Mouse (Mus musculus) kidney, embryonic 14.5 days (tissue): ENCODE measurements around the gene Npm3. TPM values are rescaled to one million over a fixed set of nuclear protein-coding genes. Genes with fewer than 3 reads are reported as not detected.

ENCODE experiments used
- ATAC-seq: fragments of 200-750 bp; cut with Nextera tagmentation; 2 replicates; pipeline ENCODE4 v1.8.0; 2017; ENCODE audit warnings: moderate number of reproducible peaks, mild to moderate bottlenecking, moderate TSS enrichment, moderate library complexity; ENCODE audit not compliant: low FRiP score, low TSS enrichment
- H3K27ac ChIP-seq: fragments of 300-500 bp; sonication (generic); 2 replicates; pipeline ENCODE4 v1.5.1; 2014; ENCODE audit warnings: low read depth, mild to moderate bottlenecking, low read length, moderate library complexity, mixed read lengths
- H3K27me3 ChIP-seq: fragments of 300-500 bp; sonication (generic); 2 replicates; pipeline ENCODE4 v1.6.1; 2014; ENCODE audit warnings: mild to moderate bottlenecking, low read length; ENCODE audit not compliant: control insufficient read depth, insufficient read depth
- H3K36me3 ChIP-seq: fragments of 300-500 bp; sonication (generic); 2 replicates; pipeline ENCODE4 v1.6.1; 2014; ENCODE audit warnings: low read length, mixed read lengths; ENCODE audit not compliant: control insufficient read depth, insufficient read depth
- H3K4me1 ChIP-seq: fragments of 300-500 bp; sonication (generic); 2 replicates; pipeline ENCODE4 v1.6.1; 2014; ENCODE audit warnings: low read length, mixed read lengths; ENCODE audit not compliant: control insufficient read depth, insufficient read depth
- H3K4me2 ChIP-seq: fragments of 300-500 bp; sonication (generic); replicated peaks from 2 replicates; pipeline ENCODE4 v1.6.1; 2014; ENCODE audit warnings: low read depth, mild to moderate bottlenecking, low read length
- H3K4me3 ChIP-seq: fragments of 300-500 bp; sonication (generic); 2 replicates; pipeline ENCODE4 v1.5.1; 2014; ENCODE audit warnings: mild to moderate bottlenecking, low read length
- H3K9ac ChIP-seq: fragments of 300-500 bp; sonication (generic); 2 replicates; pipeline ENCODE4 v1.6.1; 2014; ENCODE audit warnings: low read depth, mild to moderate bottlenecking, low read length, moderate library complexity
- H3K9me3 ChIP-seq: fragments of 300-500 bp; sonication (generic); 2 replicates; pipeline ENCODE4 v1.6.1; 2016; ENCODE audit warnings: low read length; ENCODE audit not compliant: control insufficient read depth
- WGBS: fragments of 180-500 bp; shearing (Covaris S2); extraction: QIAGEN DNeasy Blood & Tissue Kit; methylation state at CpG from one replicate; pipeline ENCODE4 v1.1.7; 2014; 5-methylcytosine and 5-hydroxymethylcytosine counted together
- polyA plus RNA-seq: library from polyadenylated mRNA; unstranded; fragments of >200 nt; fragmentation: Nextera tagmentation; extraction: Ambion mirVana; gene quantifications from 2 replicates; pipeline ENCODE4 v1.2.1, GENCODE M21; 2014

Npm3 gene
- 21.4 and 111 TPM in 2 replicates for polyA plus RNA-seq

DNA sequence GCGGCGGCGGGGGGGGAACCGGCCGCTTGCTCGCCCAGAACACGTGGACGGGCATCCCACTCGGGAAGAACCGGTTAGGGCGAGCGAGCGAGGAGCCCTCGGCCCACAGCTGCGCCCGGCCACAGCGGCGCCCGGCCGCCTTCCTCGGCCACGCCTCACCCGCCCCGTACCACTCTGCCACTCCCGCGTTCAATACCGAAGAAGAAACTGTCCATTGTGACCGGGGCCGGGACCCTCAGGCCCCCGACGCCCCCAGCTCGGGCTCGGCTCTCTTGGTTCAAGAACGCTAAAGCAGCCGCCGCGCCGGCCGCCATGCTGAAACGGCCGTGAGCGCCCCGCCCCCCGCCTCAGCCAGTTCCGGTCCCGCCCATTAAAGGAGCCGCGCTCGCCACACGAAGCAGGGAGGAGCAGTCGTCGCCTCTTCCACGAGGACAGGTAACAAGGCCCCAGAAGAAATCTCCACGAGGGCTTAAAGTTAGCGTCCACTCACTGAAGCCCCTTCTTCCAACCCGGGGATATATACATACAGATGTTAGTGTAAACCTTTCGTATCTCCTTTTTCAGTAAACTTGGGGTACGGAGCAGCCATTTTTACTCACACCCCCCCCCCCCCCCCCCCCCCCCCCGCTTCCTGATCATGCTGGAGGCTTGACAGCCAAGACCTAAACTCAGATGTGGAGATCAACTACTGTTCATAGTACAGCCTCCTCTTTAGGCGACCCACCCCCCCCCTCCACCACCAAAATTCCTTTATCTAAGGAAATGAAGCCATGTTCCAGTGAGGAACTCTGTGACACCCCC is at the start of gene Npm3:
Gene Npm3, minus strand, starts transcription at position 349 of the 801 bp plus-strand sequence.
- H3K4me2 ChIP-seq = peak within 1 kb of the TSS; percentile 92
- peak within 1 kb of the TSS; percentile 87 for H3K4me3 ChIP-seq
- H3K36me3 ChIP-seq = peaks cover 27% of the 10 kb centered on the region
- under 1% methylated on average over 55 of the region's 60 CpGs for WGBS
- ATAC-seq = peak; percentile 65
- H3K9ac ChIP-seq = peak within 1 kb of the TSS; percentile 90
- H3K27ac ChIP-seq = no peak within 1 kb of the TSS
- H3K4me1 ChIP-seq = peaks cover 24% of the 10 kb centered on the region; the same call in 1 of the 2 replicates
- peaks cover 13% of the 10 kb centered on the region for H3K27me3 ChIP-seq
- no peaks in the 10 kb centered on the region for H3K9me3 ChIP-seq

DNA sequence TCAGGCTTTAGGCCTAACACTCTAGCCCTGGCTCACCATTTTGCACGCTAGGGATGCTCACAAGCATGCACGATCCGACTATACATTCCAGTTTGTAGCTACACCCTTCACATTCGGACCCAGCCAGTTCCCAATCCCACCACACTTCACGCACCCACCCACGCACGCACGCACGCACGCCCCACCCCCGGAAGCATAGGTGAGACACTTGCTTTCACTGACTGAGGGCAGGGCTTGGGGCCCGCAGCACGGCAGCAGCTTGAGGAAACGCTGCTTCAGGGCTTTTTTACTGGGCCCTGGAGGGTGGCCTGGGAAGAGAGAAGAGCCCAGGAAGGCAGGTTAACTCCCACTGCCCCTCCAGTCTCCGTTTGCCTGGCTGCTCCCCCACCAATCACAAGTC is 47.5 kb upstream of the Npm3 start:
- H3K27me3 ChIP-seq = no peaks in the 10 kb centered on the region
- no peak overlapping the region for H3K9ac ChIP-seq
- 59% methylated on average over 15 of the region's 15 CpGs for WGBS
- H3K4me2 ChIP-seq = no peak overlapping the region
- H3K9me3 ChIP-seq = no peaks in the 10 kb centered on the region
- H3K4me1 ChIP-seq = peaks cover 7% of the 10 kb centered on the region; the same call in 1 of the 2 replicates
- no peaks in the 10 kb centered on the region for H3K36me3 ChIP-seq
- no peak overlapping the region for H3K4me3 ChIP-seq
- ATAC-seq = no peak
- no peak overlapping the region for H3K27ac ChIP-seq

GRCm38 (mm10) chr19:45796061-45796556 is 46.7 kb upstream of the Npm3 start:
- Histone ChIP-seq H3K9me3 (no peaks in the 10 kb centered on the region), H3K36me3 (no peaks in the 10 kb centered on the region), H3K27ac (no peak overlapping the region), H3K4me1 (peaks cover 7% of the 10 kb centered on the region; the same call in 1 of the 2 replicates), H3K27me3 (no peaks in the 10 kb centered on the region), H3K4me2 (peak overlapping the region; percentile 37), H3K4me3 (peak overlapping the region; percentile 19), H3K9ac (no peak overlapping the region)
- 9% methylated on average over 15 of the region's 15 CpGs for WGBS
- ATAC-seq = peak; percentile 58

GRCm38 (mm10) chr19:45795406-45795944 is 46.1 kb upstream of the Npm3 start:
- Histone ChIP-seq H3K27ac (no peak overlapping the region), H3K9ac (no peak overlapping the region), H3K27me3 (no peaks in the 10 kb centered on the region), H3K36me3 (no peaks in the 10 kb centered on the region), H3K4me2 (peak overlapping the region; percentile 37), H3K4me1 (peaks cover 7% of the 10 kb centered on the region; the same call in 1 of the 2 replicates), H3K9me3 (no peaks in the 10 kb centered on the region), H3K4me3 (peak overlapping the region; percentile 19; the same call in 1 of the 2 replicates)
- 32% methylated on average over 15 of the region's 15 CpGs for WGBS
- peak; percentile 37 for ATAC-seq

- H3K4me1 ChIP-seq = peaks cover 7% of the 10 kb centered on the region; the same call in 1 of the 2 replicates
- H3K36me3 ChIP-seq = no peaks in the 10 kb centered on the region
- ATAC-seq = no peak
- H3K9me3 ChIP-seq = no peaks in the 10 kb centered on the region
- 54% methylated on average over 6 of the region's 6 CpGs for WGBS
- no peak overlapping the region for H3K4me2 ChIP-seq
- no peak overlapping the region for H3K9ac ChIP-seq
- H3K4me3 ChIP-seq = no peak overlapping the region
- H3K27ac ChIP-seq = no peak overlapping the region
- H3K27me3 ChIP-seq = no peaks in the 10 kb centered on the region
These were observed 45.3 kb upstream of the Npm3 start for GRCm38 (mm10) chr19:45794718-45795117.

DNA sequence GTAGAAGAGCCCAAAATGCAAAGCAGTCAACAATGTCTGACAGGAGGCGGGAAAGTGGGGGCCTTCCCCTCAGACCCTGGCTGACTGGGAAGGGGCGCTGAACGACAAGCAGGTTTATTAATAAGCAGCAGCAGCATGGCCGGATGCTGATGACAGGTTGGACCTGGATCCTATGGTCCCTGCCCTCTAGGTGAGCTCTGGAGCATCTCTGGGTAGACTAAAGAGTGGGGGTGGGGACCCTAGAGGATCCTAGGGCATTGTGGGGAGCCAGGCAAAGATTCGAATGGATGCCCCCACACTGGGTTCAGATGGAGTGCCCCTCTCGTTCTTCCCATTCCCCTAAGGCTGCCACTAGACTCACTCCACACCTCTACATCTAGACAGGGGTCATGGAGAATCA is 43.0 kb upstream of the Npm3 start:
- H3K27ac ChIP-seq = no peak overlapping the region
- no peak for ATAC-seq
- peaks cover 7% of the 10 kb centered on the region for H3K4me1 ChIP-seq
- WGBS = 88% methylated on average over 6 of the region's 6 CpGs
- H3K36me3 ChIP-seq = no peaks in the 10 kb centered on the region
- no peaks in the 10 kb centered on the region for H3K9me3 ChIP-seq
- no peak overlapping the region for H3K4me3 ChIP-seq
- H3K4me2 ChIP-seq = no peak overlapping the region
- H3K27me3 ChIP-seq = no peaks in the 10 kb centered on the region
- no peak overlapping the region for H3K9ac ChIP-seq

- peak overlapping the region; percentile 8; the same call in 1 of the 2 replicates for H3K27ac ChIP-seq
- no peak overlapping the region for H3K9ac ChIP-seq
- H3K4me1 ChIP-seq = peaks cover 3% of the 10 kb centered on the region; the same call in 1 of the 2 replicates
- H3K27me3 ChIP-seq = no peaks in the 10 kb centered on the region
- H3K36me3 ChIP-seq = no peaks in the 10 kb centered on the region
- no peak overlapping the region for H3K4me3 ChIP-seq
- H3K9me3 ChIP-seq = no peaks in the 10 kb centered on the region
- H3K4me2 ChIP-seq = no peak overlapping the region
- WGBS = 76% methylated on average over 13 of the region's 13 CpGs
- ATAC-seq = peak; percentile 30; the same call in 1 of the 2 replicates
These were observed 40.8 kb upstream of the Npm3 start for GRCm38 (mm10) chr19:45789888-45790874.

DNA sequence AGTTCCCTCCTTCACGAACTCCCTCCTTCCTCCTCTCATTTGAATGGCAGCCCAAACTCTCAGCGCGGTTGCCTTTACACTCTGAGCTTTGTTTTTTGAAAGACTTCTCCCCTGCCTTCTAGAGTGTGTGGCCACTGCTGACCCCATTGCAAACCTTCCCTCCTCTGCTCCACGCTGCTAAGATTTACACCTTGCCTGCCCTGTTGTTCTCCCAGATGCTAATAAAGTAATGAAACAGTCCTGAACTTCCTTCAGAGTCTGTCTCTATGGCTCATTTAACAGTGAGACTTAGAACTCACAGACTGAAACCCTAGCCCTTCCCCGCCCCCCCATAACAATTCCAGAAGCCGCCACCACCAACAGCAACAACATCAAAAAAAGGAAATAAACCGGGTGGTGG is 40.0 kb upstream of the Npm3 start:
- no peak overlapping the region for H3K4me2 ChIP-seq
- no peaks in the 10 kb centered on the region for H3K36me3 ChIP-seq
- peak; percentile 58 for ATAC-seq
- H3K27ac ChIP-seq = no peak overlapping the region; the same call in 1 of the 2 replicates
- no peaks in the 10 kb centered on the region for H3K9me3 ChIP-seq
- H3K9ac ChIP-seq = no peak overlapping the region
- WGBS = 15% methylated on average over 7 of the region's 7 CpGs
- peaks cover 3% of the 10 kb centered on the region; the same call in 1 of the 2 replicates for H3K4me1 ChIP-seq
- no peaks in the 10 kb centered on the region for H3K27me3 ChIP-seq
- H3K4me3 ChIP-seq = no peak overlapping the region
